Mouse (Mus musculus) ES-Bruce4 (cell line): ENCODE measurements around the gene Rbl1. TPM values are rescaled to one million over a fixed set of nuclear protein-coding genes. Genes with fewer than 3 reads are reported as not detected.
A peak's percentile ranks its signal among the peaks of the same experiment; 100 is the strongest.
"Not testable (repeated sequence)": the region's sequence is repeated elsewhere in the genome, so short reads cannot be mapped to it uniquely, and the experiment has no call there.

Experiments used
- H3K27ac ChIP-seq: 2 replicates; pipeline ENCODE4 v1.5.1; 2012; ENCODE audit warnings: low read length, inconsistent platforms; ENCODE audit not compliant: insufficient read depth
- H3K27me3 ChIP-seq: 2 replicates; pipeline ENCODE4 v1.6.1; 2012; ENCODE audit warnings: mild to moderate bottlenecking, low read length, inconsistent platforms; ENCODE audit not compliant: control insufficient read depth, poor library complexity, insufficient read depth, severe bottlenecking
- H3K36me3 ChIP-seq: 2 replicates; pipeline ENCODE4 v1.6.1; 2012; ENCODE audit warnings: inconsistent platforms, mild to moderate bottlenecking, low read length, moderate library complexity; ENCODE audit not compliant: control insufficient read depth, poor library complexity, insufficient read depth, severe bottlenecking
- H3K4me1 ChIP-seq: one replicate; pipeline ENCODE4 v1.8.1; 2011; ENCODE audit warnings: low read length; ENCODE audit not compliant: control insufficient read depth, insufficient read depth
- H3K4me3 ChIP-seq: 2 replicates; pipeline ENCODE4 v1.5.1; 2011; ENCODE audit warnings: low read depth, mild to moderate bottlenecking, low read length
- H3K9ac ChIP-seq: 2 replicates; pipeline ENCODE4 v1.6.1; 2012; ENCODE audit warnings: low read depth, mild to moderate bottlenecking, inconsistent platforms; ENCODE audit not compliant: poor library complexity, severe bottlenecking
- H3K9me3 ChIP-seq: replicated peaks from 2 replicates; pipeline ENCODE4 v1.6.1; 2012; ENCODE audit warnings: mild to moderate bottlenecking, low read length, inconsistent platforms; ENCODE audit not compliant: control insufficient read depth, poor library complexity, insufficient read depth, severe bottlenecking
- CTCF ChIP-seq: IDR thresholded peaks from one replicate; pipeline ENCODE4 v1.8.1; 2011; ENCODE audit warnings: low read depth, low read length
- EP300 ChIP-seq: IDR thresholded peaks from 2 replicates; pipeline ENCODE4 v1.6.1; 2011; ENCODE audit warnings: low read depth, low read length; ENCODE audit not compliant: insufficient read depth
- POLR2A ChIP-seq: IDR thresholded peaks from one replicate; pipeline ENCODE4 v1.8.1; 2011; ENCODE audit warnings: low read length; ENCODE audit not compliant: insufficient read depth
- polyA plus RNA-seq: library from polyadenylated mRNA; stranded (reverse); fragments of >200 nt; gene quantifications from 2 replicates; pipeline ENCODE4 v1.2.4, GENCODE M21; 2011; ENCODE audit warnings: low read depth; ENCODE audit not compliant: missing spikeins, insufficient read depth, insufficient read length

Rbl1 gene
- 21.7 and 23.8 TPM in 2 replicates for polyA plus RNA-seq

GRCm38 (mm10) chr2:157204366-157205218 is at the start of gene Rbl1:
Gene Rbl1 (minus strand): TSS chr2:157204534.
- TF ChIP-seq EP300 (no peak), POLR2A (peak; percentile 64)
- Histone ChIP-seq H3K4me3 (peak within 1 kb of the TSS; percentile 96), H3K27me3 (no peaks in the 10 kb centered on the region), H3K9me3 (peaks cover 6% of the 10 kb centered on the region; the same call in 1 of the 2 replicates), H3K36me3 (no peaks in the 10 kb centered on the region), H3K4me1 (no peaks in the 10 kb centered on the region), H3K9ac (peak within 1 kb of the TSS; percentile 91), H3K27ac (peak within 1 kb of the TSS; percentile 84)

- H3K27ac ChIP-seq: peak overlapping the region; percentile 82
- no peak overlapping the region for H3K9ac ChIP-seq
- H3K27me3 ChIP-seq: no peaks in the 10 kb centered on the region
- TF ChIP-seq POLR2A: no peak
- no peak for TF ChIP-seq CTCF
- peak; percentile 91 for TF ChIP-seq EP300
- H3K4me3 ChIP-seq: no peak overlapping the region
- peaks cover 3% of the 10 kb centered on the region for H3K9me3 ChIP-seq
- H3K36me3 ChIP-seq: no peaks in the 10 kb centered on the region
- peaks cover 2% of the 10 kb centered on the region for H3K4me1 ChIP-seq
Measured at GRCm38 (mm10) chr2:157248111-157248510, 43.8 kb upstream of the Rbl1 start.

DNA sequence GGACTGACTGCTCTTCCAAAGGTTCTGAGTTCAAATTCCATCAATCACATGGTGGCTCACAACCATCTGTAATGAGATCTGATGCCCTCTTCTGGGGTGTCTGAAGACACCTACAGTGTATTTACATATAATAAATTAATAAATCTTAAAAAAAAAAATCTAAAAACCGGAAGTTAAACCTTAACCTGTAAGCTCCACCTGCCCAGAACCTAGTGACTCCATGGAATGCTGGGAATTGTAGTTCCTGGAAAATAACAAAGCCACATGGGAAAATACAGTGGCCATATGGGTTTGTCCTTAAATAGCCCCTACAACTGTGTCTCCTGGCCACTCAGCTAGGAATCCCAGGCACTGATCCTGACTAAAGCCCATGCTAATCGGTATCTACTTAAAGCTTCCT is 41.3 kb upstream of the Rbl1 start:
- H3K9ac ChIP-seq: no peak overlapping the region
- no peak overlapping the region for H3K27ac ChIP-seq
- 0 out of 2 replicates have a peak, but pooled peaks cover 4% of the 10 kb centered on the region for H3K9me3 ChIP-seq
- TF ChIP-seq CTCF: no peak
- no peak for TF ChIP-seq EP300
- TF ChIP-seq POLR2A: no peak
- H3K4me3 ChIP-seq: no peak overlapping the region
- no peaks in the 10 kb centered on the region for H3K36me3 ChIP-seq
- peaks cover 2% of the 10 kb centered on the region for H3K4me1 ChIP-seq
- no peaks in the 10 kb centered on the region for H3K27me3 ChIP-seq

DNA sequence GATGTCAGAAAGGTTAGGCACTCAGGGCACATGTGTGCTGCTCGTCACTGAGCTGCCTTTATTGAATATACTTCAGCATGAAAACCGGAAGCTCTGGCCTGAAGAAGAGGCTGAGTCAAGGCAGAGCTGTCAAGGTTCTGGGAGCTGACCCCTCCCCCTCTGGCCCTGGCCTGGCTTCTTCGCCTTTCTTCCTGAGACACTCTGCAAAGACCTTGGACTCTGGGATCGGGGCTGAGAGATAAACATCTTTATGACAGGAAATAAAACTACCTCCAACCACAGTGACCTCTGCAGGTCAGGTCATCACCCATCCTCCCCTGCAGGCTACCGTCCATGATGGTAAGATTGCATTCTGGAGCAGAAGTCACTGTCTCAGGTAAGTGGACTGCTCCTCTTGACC is 40.7 kb upstream of the Rbl1 start:
- H3K27ac ChIP-seq: no peak overlapping the region
- no peak overlapping the region for H3K4me3 ChIP-seq
- no peak for TF ChIP-seq CTCF
- no peak for TF ChIP-seq EP300
- TF ChIP-seq POLR2A: no peak
- no peaks in the 10 kb centered on the region for H3K27me3 ChIP-seq
- no peaks in the 10 kb centered on the region for H3K36me3 ChIP-seq
- H3K9me3 ChIP-seq: 0 out of 2 replicates have a peak, but pooled peaks cover 4% of the 10 kb centered on the region
- peaks cover 2% of the 10 kb centered on the region for H3K4me1 ChIP-seq
- H3K9ac ChIP-seq: no peak overlapping the region

- H3K9me3 ChIP-seq: peaks cover under 1% of the 10 kb centered on the region; the same call in 1 of the 2 replicates
- H3K4me3 ChIP-seq: no peak overlapping the region
- H3K9ac ChIP-seq: no peak overlapping the region
- no peaks in the 10 kb centered on the region for H3K27me3 ChIP-seq
- no peaks in the 10 kb centered on the region for H3K36me3 ChIP-seq
- no peak overlapping the region for H3K27ac ChIP-seq
- no peak for TF ChIP-seq EP300
- TF ChIP-seq POLR2A: no peak
- no peak for TF ChIP-seq CTCF
- peaks cover 4% of the 10 kb centered on the region for H3K4me1 ChIP-seq
Measured at GRCm38 (mm10) chr2:157235946-157236345, 31.6 kb upstream of the Rbl1 start.

GRCm38 (mm10) chr2:157221916-157222315 is 17.6 kb upstream of the Rbl1 start:
- not testable (repeated sequence) for H3K4me3 ChIP-seq, H3K4me1 ChIP-seq

More at GRCm38 (mm10) chr2:157221916-157222315, 17.6 kb upstream of the Rbl1 start:
- not testable (repeated sequence) for H3K9ac ChIP-seq, H3K27me3 ChIP-seq, H3K27ac ChIP-seq, H3K9me3 ChIP-seq, H3K36me3 ChIP-seq
